Mouse (Mus musculus): ENCODE data around the gene Henmt1.

GRCm38 (mm10) chr3:108973980-108974660 is 34.4 kb downstream of the Henmt1 start:
- TF ChIP-seq CTCF (IDR thresholded peaks at IDR 0.05; ENCODE audit: extremely low read depth, insufficient read length, insufficient replicate concordance, low read depth, low read length) (no peak), POLR2A (IDR thresholded peaks at IDR 0.05; ENCODE audit: low read depth, low read length) (no peak)

All from small intestine, adult 2 months (tissue).